Mouse (Mus musculus) ovary, adult 18-20 months (tissue): ENCODE results near the gene Prdx5.
"Not testable (repeated sequence)": the region's sequence is repeated elsewhere in the genome, so short reads cannot be mapped to it uniquely, and the experiment has no call there.

ENCODE experiments used
- DNase-seq: peaks from one replicate; pipeline ENCODE4 v3.0.0; 2022; ENCODE audit warnings: low spot score, mixed read lengths

Gene Prdx5

DNA sequence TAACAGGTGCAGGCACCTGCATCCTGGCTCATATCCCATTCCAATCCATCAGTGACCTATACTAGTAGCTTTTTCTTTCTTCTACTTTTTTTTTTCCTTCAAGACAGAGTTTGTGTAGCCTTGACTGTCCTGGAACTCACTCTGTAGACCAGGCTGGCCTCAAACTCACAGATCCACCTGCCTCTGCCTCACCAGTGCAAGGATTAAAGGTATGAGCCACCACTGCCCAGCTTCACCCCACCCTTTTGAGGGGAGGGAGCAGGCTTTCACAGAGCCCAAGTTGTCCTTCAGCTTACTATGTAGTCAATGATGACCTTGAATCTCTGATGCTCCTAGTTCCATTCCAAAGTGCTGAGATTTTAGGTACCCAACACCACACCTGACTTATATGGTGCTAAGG, 9.5 kb upstream of the Prdx5 start:
- no peak for DNase-seq

DNA sequence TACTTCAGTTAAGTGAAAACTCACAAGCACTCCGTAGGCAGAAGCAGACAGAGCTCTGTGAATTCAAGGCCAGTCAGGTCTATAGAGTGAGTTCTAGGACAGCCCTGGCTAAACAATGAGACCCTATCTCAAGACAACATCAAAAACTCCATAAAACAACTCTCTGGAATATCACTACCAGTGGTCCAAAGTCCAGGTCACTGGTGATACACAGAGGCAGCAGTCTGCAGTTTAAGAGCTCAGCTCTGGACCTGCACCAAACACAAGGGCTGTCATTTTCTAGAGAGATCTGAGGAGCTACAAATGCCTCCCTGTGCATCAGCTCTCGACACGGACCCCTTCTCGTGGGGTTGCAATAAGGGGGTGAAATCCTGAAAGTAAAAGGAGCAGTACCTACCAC, 8.4 kb upstream of the Prdx5 start:
- DNase-seq = no peak

DNA sequence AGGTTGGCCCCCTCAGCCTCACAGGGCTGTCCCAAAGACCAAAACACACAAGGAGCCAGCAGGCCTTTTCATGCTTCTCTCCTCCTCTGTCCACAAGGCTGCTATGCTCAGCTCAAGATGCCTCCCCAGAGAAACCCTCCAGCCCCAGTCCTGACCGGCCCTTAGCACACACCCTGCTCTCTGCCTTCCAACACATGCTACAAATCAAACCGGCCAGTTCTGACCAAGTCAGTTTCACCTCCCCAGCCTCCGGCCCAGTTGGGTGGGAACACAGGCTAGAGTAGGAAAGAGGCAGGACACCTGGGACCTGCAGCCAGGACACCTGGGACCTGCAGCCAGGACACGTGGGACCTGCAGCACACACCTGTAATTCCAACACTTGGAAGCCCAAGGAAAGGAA, 6.6 kb upstream of the Prdx5 start:
- DNase-seq = no peak

DNA sequence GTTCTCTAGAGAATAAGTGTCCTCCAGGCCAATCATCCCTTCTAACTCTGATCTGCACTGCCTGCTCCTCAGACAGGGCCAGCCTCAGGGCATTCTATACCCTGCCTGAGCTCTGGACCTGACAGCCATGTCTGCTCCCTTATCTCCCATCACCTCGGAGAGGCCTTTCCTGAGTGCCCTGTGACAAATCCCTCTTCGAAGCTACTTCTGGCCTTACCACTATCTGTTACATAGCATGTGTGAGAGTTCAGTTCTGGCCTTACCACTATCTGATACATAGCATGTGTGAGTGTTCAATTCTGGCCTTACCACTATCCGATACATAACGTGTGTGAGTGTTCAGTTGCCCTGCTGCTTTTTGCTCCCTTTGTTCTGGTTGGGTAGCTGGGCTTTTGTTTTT, 5.4 kb upstream of the Prdx5 start:
- no peak for DNase-seq

DNA sequence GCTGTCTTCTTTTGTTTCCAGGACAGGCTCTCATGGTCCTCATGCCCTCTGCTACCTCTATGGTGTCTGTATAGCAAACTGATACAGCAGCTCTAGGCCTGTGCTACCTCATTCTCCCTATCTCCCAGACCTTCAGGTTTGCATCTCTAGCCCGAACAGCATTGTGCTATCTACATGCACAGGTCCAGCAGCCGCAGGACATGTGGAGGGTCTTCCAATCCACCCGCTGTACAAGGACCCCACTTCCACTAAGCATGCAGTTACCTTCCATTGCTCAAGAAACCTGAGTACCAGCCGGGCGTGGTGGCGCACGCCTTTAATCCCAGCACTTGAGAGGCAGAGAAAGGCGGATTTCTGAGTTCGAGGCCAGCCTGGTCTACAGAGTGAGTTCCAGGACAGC, 4.6 kb upstream of the Prdx5 start:
- no peak for DNase-seq

DNA sequence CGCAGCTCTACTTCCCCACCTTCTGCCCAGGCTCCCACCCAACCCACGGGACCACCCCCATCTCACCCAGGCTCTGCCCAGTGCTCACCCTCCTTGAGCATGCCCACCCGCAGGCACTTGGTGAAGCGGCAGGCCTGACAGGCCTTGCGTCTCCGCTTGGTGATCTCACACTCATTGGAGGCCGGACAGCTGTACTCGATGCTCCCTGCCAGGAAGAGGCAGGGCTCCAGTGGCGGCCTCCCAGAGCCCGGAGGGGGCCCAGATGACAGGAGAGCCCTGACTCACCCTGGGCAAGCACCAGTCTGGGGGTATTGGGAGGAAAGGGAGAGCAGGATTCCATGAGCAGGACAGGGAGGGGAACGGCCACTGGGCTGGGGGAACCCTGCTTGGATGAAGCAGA, 4.1 kb upstream of the Prdx5 start:
- DNase-seq = no peak

DNA sequence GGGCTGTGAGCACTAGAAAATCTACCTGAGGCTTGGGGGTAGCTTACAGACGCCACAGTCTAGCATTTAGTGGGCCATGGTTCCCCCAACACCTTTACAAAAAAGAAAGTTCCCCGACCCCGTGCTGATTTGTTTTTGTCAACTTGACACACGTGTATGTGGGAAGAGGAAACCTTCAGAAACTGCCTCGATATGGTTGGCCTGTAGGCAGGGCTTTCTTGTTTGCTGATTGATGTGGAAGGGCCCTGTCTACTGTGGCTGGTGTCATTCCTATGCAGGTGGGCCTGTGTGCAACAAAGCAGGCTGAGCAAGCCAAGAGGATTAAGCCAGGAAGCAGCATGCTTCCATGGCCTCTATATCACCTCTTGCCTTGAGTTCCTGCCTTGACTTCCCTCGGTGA, 3.1 kb upstream of the Prdx5 start:
- DNase-seq = no peak

DNA sequence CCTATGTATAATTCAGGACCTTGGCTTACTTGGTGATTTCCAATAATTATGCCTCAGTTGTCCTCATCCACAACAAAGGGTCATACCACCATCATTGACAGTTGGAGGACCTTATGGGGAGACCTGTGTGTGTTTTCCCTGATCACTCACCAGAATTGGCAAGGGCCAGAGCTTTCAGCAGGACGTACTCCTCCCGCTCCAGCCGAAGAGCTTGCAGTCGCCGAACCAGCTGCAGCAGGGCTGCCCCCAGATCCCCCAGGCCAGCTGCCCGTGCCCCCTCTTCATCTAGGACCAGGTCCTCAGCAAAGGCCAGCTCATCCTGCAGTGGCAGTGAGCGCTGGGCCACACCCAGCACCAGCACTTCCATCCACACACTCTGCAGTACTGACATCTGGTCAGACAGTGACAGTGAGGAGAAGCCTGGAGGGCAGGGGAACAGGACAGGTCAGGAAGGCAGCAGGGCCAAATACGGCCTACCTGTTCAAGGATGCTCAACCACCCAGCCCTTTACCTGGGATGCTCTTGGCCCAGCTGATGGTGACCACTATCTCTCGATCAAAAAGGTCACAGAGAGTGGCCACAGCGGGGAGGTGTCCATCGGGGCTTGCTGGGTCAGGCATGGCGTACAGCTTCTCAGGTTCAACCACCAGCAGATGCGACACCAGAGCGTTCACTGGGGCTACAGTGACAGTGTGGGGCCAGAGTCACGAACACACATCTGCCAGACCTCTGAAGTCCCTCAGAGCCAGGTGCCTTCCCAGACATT, 2.5 kb upstream of the Prdx5 start:
- no peak for DNase-seq

DNA sequence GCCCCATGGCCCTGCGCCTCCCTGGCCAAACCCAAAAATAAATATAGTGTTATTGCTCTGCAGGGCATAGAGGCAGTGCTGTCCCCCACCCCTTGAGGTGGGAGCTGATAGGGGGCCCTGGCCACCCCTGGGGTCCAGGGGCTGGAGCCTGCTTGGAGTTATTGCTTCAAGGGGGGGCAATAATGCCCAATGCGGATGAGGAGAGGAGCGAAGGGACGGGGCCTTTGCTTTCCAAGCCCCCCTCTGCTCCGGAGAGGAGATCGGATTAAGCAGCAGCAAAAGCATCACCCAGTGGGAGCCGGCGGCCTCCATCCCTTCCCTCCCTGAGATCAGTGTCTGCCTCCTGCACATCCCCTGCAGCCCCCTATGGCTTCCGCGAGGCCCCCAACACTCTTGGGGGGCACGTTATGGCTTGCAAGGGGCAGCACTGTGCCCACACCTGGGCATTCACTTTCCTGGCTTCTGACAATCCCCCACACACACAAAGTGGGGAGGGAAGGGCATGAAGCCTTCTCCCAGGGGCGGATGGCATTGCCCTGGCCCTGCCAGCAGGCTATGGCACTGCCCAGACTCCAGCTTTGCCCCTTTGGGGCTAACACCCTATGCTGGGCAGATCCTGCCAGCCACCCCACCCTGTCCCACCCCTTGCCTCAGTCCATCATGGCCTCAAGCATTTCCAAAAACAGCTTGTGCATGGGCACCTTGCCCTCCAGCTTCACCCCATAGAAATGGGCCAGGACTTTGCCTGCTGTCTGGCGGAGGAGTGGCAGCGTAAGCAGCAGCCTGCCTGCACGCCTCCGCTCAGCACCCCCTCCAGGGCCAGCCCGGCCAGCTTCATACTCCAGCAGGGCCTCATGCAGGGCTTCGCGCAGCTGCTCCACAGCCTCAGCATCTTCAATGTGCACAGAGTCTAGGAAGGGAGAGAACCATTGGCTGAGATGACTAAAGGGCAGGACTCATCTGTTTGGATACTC, 1.5 kb upstream of the Prdx5 start:
- no peak for DNase-seq

DNA sequence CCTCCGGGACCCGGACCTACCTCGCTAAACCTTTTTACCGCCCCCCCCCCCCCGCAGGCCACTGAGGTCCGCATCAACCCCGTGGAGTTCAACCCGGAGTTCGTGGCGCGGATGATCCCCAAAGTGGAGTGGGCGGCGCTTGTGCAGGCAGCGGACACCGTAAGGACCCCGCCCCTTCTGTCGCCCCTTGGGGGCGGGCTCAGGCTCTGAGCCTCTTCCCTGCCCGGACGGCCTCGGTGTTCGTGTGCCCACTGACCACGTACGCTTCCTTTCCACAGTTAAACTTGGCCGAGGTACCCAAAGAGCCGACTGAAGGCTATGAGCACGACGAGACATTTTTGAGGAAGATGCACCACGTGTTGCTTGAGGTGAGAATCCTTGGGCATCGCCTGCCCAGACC, 400 bp upstream of the Prdx5 start:
- peak; percentile 50 for DNase-seq

DNA sequence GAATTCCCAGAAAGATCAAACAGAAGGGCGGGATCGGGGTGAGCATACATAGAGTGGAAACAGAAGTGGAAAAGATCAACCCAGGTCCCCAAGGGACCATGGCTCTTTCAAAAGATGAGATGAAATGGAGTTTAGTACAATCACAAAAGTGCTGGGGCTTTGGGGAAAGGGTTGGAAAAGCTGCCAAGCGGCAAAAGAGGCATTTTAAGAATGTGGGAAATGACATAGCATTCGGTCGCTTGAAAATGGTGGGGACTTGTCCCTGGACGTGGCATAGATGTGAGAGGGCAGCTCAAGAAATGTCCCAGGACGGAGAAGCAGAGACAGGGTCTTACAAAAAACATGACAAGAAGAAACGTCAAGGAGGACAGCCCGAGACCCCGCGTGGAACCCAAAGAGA, 885 bp downstream of the Prdx5 start:
- no peak for DNase-seq

DNA sequence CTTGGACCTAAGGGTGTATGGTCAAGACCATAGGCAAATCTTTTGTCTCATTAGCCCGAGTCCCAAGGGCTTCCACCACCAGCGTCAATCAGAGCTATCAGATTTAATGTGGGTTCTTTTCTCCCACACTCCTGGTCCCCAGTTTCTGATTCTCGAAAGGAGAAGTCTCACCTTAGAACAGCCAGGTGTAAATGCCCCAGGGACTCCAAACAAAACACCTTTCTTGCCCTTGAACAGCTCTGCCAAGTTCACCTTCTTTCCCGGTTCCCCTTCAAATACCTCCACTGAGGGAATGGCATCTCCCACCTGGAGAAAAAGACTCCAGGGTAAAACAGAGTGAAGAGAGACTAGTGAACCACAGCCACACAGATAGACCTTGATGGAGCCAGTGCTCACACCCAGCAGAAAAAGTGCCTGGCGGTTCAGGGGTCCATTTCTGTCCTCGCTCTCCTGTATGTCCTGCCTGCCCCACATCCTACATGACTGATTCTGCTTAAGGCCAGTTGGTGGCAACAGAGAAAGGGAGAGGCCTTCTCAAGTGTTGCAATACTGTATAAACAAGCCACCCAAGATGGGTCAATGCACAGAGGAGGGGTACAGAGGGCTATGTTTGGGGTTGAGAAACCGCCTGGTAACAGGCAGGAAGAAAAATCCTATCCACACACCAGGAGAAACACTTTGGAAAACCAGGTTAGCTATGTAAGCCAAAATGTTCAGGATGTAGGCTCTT, 1.9 kb downstream of the Prdx5 start:
- no peak for DNase-seq

DNA sequence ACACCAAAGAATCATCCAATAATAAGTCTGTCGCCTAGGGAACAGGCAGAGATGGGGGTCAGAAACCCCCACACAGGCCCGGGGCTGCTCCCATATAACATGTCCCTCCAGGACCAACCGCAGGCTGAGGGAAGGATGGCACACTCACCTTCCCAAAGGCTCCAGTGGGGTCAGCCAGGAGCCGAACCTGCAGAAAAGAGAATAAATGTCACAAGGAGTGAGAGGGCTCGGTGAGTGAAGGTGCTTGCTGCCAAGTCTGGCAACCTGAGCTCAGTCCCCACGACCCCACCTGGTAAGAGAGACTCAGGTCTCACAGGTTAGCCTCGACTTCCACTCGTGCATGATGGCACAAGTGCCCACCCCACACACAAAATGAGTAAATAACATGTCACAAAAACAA, 2.8 kb downstream of the Prdx5 start:
- no peak for DNase-seq

DNA sequence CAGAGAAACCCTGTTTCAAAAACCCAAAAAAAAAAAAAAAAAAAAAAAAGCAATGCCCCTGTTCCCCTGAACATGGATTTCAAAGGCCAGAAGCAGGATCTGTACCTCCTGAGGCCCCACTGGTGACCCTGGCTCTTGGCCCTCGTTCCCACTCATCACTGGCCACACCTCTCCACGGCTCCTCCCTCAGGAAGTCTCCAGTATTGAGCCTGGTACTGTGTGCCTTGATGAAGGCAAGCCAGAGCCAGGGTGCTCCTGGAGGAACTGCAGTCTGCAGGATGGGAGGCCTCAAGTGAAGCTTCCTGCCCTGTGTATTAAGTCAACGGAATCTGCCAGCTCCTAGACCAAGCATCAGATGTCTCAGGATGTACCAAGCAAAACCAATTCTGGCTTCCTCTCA, 3.7 kb downstream of the Prdx5 start:
- no peak for DNase-seq

DNA sequence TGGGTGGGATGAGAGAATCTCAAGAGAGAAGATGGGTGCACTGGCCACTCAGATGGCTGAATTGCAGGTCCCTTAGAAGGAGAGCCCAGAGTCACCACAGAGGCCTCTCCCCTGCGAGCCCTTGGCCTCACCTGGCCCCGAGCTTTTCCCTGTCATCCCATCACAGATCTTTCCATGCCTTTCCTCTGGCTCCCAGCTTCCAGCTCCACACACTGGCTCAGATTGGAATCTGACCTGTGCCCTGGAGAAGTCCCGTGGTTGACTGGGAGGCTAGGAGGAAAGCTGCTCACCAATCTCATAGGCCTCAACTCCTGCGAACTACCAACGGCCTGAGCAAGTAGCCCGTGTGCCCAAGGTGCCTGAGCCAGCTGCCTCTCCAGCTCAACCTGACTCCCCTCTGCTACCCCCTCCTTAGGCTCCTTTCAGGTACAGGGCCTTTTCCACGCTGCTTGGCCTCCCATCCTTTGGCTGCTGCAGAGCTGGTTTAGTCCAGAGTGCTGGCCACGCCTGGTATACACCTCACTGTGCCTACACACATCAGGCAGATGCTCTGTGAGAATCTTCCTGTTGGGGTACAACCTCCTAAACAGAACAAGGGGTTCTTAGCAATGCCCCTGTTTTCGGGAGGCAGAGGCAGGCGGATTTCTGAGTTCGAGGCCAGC, 4.3 kb downstream of the Prdx5 start:
- DNase-seq = no peak

DNA sequence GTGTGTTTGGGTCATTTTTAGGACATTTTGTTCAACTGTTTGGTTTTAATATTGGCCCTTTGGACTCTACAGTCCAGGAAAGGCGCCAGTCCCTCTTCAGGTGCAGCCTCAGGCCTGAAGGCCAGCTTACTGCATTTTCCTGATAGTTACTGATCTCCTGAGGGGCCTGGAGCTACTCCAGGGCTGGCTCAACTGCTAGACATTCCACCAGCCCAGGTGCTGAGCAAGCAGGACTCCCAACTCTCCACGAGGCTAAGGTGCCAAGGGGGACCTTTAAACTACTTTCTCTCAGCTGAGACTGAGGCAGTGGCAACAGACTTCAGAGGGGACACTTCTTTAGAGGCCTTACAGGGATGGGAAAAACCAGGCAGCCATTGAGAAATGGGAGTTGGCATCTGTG, 5.1 kb downstream of the Prdx5 start:
- DNase-seq = no peak

DNA sequence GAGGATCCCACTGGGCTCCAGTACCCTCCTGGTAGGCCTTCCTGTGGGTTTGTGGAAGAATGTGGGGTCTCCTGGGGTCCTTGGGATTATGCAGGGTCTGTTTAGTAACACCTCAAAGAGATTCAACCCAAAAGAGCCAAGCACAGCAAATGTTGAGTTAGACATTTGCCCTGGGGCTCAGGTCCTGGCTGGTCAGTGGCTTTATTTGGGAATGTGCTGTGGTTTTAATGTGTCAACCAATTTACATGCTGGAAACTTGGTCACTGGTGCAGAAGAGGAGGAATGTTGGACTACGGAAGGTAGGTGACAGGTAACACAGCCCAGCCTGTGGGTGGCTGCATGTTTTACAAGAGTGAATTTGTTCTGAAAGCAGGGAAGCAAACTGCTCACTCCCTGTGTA, 6.9 kb downstream of the Prdx5 start:
- DNase-seq = no peak

DNA sequence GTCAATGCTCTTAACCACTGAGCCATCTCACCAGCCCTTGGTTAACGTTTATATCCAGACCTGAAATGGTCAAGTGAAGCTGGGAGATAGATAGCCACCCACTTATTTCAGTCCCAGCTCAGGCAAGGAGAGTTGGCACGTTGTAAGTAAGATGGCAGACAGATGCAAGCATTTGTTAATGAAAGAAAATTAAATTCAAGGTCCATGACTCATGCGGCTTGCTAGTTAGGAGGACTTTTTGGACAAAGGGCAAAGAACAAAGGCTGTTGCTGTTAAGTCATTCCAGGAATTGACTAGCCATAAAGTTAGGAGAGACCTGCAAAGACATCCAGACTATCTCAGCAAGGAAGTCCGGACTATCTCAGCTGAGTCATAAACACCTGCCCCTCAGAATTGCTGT, 10.3 kb downstream of the Prdx5 start:
- no peak for DNase-seq

DNA sequence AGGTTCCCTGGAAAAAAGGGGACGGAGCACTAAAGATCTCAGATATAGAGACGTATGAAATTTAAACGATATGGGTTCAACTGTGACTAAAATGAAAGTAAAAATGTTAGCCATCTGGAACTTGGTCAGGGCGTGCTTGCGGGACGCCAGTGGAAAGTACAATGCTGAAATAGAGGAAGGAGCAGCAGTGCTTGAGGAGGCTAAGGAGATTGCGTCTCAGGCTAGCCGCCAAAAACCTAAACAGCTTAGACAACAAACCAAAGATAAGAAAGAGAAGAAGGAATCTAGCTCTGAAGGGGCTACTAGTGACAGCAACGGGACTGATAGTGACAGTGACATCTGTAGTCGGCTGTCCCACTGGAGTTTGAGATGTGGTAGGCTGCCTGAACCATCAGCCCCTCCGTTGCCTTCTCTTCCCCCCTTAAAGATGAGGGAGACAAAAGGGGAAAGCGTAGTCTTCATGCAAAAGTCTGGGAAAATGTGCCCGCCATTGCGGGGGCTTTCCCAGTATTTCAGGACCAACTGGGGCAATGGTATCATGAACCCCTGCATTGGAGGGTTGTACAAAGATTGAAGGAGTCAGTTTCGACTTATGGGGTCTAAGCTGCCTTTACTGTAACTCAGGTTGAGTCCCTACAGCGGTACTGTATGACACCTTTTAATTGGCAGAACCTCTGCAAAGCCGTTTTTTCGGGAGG, 14.1 kb downstream of the Prdx5 start:
- not testable (repeated sequence) for DNase-seq

DNA sequence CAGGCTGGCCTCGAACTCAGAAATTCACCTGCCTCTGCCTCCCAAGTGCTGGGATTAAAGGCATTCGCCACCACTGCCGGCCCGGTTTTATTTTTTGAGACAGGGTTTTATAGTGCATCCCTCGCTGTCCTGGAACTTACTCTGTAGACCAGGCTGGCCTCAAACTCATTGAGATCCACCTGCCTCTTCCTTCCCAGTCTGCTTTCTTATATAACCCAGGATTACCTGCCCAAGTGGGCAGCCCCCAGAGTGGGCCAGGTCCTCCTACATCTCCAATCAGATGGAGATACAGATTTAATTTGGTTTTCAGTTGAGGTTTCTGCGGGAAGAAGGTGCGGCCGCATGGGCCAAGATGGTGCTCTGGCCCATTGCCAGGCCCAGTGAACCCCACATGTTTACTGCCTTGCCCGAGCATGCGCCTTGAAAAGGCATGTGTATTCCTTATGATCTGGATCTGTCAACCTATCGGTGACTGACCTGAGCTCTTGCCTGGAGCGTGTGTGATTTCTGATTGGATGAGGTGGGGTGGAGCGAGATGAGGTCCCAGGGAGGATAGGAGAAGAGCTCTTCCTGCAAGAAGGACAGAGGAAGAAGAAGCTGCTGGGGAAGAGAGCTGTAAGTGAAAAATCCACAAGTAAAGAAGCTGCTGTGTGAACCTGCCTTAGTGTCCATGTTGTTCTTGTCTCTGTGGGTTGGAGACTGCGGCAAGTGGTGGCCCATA, 16.0 kb downstream of the Prdx5 start:
- DNase-seq = no peak

DNA sequence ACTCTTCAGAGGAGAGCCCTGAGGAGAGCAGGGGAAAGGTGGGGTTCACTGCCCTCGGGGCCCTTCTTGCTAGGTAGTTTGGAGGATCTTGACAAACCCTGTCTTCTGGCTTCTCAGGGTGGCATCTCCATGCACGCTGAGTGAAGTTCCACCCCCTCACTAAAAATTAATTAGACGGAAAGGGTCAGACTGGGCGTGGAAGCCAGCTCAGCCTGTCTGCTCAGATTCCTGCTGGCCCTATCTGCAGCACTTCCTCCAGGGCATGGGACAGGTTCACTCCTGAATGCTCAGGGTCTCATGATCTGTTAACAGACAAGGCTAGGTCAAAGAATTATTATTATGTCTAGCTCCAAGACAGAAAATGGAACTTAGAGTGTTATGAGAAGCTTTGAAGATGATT, 17.4 kb downstream of the Prdx5 start:
- no peak for DNase-seq
